Mouse (Mus musculus): ENCODE results near the gene Ung.

Gene Ung

GRCm38 (mm10) chr5:114131521-114131840 lies 1.3 kb downstream of the Ung start:
- peak in 1 of 2 experiments; percentile 42 for DNase-seq

DNA sequence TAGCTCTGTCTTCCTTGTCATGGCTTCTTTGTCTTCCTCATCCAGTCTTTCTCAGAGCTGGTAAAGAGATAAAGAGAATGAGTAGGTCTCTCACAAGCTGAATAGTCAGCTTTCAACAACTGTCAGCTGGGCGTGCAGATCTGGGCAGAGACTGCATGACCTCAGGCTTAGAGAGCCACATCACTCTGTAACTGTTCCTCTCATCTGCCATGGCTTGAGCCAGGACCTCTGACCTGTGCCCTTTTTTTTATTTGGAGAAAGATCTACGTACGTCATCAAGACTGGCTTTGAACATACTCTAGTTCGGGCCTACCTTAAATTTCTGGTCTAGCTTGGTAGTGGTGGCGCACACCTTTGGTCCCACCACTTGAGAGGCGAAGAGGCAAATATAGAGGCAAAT lies 2.7 kb downstream of the Ung start:
- no peak for DNase-seq

DNA sequence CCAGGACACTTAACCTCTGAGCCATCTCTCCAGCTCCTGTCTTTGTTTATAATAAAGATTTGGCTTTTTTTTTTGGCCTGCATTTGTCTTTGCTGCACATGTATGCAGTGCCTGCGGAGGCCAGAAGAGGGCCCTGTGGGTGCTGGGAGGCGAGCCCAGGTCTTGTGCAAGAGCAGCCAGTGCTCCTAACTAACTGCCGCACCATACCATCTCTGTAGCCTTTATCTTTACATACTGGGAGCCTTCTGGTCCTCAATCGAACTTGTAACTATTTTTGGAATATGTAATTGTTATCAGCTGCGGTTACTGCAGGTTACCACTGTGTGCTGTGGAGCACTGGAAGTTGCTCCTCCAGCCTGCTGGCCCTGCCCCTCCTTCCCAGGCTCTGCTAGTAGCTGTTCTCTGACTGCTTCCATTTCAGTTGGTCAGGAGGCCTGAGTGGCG lies 3.9 kb downstream of the Ung start:
- DNase-seq, result no peak

- no peak for DNase-seq
These were observed 5.3 kb downstream of the Ung start for GRCm38 (mm10) chr5:114135516-114135915.

DNA sequence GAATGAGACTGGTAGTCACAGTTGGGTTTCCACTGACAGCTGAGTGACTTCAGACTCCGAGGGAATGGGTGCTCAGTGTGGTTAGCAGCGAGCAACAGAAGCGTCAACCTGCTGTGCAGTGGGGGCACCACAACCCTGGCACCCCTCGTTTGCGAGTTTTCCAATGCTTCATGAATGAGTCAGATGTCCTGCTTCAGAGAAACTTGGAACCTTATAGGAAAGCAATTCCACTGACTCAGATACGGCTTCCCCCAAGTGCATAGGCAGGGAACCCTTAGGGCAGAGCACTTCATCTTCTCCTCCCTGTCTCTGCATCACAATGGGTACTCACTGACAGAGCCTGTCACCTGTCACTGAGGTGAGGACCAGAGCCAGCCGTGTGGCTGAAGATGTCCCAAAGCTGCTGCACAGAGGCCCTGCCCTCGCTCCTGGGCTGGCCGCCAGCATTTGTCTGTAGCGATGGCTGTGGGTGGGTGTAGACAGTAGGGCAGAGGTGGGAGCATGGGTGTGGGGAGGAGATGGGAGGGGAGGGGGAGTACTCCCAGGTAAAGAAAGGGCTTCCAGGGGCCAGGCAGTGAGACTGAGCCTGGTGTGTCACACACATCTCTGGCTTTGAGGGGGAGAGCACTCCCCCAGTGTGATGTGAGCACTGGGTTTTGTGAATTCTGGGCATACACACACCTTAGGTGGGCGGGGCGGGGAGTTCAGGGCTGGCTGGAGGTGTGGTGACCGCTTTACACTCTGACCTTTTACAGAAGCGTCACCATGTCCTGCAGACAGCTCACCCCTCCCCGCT lies 7.5 kb downstream of the Ung start:
- no peak for DNase-seq

DNA sequence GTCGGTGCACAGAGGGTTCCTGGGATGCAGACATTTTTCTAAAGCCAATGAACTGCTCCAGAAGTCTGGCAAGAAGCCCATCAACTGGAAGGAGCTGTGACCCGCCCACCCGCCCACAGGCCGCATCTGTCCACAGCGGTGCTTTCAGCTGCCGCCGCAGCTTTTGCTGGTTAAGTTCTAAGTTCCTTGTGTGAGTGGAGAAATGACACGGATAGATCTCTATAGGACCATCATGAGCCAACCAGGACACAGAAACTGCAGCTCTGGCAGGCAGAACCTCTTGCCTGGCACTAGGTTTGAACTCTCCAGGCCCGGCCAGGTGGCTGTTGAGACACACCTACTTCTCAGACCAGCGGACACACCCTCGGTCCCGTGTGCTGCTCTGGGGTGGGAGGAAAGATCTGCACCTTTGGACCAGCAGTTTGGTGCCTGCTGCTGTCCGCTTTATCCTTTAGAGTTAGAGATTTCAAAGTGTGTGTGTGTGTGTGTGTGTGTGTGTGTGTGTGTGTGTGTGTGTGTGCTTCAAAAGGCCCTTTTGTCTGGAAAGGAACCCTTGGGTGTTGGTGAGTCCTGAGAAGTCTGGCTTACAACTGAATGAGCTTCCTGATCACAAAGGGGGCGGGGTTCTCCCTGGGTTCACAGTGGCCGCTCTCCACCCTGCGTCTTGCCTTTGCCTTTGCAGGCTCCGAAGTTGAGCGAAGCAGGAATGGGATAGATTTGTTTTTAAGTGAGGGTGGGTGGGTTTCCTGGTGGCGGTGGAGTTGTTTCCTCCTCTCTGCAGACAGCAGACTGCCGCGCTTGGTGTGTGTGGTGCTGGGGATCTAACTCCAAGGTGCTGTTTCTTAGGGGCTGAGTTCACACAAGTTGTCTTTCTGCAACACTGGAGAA lies 8.3 kb downstream of the Ung start:
- DNase-seq, result no peak

DNA sequence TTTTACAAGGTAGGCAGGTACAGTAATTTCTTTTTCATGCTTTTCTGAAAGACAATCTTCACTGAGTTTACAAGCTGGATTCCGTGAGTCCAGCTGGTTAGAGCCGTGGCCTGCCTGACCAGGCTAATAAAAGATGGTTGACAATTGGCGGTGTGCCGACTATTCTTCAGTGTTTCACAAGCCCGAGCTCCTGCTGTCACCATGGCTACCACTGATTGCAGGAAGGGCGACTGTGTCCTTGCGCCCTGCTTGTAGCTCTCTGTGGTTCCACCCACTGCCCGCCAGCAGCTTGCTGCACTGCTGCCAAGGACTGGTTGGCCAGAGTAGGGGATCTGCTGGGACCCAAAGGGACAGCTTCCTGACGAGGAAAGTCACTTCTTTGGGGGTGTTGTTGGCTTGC lies 9.0 kb downstream of the Ung start:
- no peak for DNase-seq

DNA sequence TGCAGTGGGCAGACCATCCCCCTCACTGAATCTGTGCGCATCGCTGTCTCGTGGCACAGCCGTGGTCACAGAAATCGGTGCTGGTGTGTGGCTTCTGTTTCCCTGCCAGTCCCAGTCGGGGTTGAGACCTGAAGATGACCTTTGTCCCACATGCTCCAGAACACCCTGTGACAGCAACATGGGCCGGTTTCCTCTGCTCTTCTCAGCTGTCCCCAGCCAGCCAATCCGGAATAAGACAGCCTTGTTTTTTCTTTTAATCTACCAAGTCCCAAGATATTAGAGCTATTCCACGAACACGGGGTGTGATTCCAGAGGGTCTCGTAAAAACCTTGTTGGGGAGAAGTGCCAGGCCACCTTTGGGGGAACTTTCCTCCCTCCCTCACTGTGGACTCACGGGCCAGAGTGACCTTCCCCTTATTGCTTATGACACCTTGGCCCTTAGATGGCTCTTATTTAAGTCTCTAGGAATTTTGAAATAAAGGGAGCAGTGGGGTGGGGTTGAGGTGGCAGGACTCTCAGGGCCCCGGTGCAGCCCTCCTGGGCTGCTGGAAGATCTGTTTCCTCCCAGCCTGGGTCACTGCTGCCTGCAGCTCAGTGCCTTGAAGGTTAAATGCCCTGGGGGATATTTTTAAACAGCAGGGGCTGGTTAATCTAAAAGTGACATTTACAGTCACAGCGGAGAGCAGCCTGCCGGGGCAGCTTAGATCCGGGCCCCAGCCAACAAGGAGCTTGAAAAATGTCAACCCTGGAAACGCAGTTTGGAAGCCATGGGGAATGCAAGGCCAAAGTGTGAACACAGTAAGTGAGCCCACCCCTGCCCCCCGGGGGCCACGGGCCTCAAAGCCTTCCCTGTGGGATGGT lies 16.1 kb downstream of the Ung start, which contains the start of gene Acacb:
Acacb (plus strand) TSS at position 508 of the 861 bp plus-strand sequence.
- DNase-seq, result no peak

GRCm38 (mm10) chr5:114147043-114147972 lies 17.1 kb downstream of the Ung start:
- DNase-seq, result no peak

DNA sequence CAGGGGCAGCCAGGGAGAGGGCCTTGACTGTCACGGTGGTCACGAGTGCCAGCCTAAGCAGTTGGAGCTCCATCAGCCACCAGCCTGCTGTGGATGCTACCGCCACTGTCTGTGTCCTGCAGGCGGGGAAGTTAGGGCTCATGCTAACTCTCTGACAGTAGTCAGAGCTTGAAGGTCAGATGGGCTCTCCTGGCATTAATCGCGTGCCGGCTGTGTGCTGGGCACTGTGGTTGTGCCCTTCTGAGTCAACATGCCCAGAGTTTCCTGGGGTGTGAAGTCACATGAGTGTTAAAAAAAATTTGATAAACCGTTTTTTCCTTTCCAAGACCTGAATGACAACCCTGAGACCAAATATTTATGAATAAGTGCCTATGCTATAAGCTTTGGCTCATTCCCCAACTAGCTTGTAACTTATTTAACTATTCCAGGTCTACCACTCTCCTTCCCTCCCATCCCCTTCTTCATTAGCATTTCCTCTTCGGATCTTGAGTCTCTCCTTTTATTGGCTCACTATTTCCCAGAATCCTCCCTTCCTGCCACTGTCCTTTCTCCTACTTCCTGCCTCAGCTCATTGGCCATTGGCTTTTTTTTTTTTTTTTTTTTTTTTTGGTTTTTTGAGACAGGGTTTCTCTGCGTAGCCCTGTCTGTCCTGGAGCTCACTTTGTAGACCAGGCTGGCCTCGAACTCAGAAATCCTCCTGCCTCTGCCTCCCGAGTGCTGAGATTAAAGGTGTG lies 22.3 kb downstream of the Ung start:
- DNase-seq, result no peak

- no peak for DNase-seq
These were observed 23.3 kb downstream of the Ung start for GRCm38 (mm10) chr5:114153490-114153889.

DNA sequence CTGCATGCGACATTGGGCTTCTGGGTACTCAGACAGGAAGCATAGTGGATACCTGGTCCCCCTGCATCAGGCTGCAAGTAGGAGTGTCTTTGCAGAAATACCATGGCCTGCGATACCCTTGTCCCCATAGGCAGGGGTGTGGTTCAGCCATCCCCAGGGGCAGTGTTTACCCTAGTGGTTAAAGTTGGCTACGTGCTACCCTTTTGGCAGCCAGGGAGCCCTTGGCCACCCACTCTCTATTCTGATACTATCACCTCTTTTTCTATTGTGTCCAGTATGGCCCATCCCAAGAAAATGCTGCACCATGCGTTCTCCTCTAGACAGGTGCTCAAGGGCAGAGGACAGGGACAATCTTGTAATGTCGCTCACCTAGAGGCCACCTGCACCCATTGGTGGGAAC lies 24.6 kb downstream of the Ung start:
- DNase-seq, result no peak

DNA sequence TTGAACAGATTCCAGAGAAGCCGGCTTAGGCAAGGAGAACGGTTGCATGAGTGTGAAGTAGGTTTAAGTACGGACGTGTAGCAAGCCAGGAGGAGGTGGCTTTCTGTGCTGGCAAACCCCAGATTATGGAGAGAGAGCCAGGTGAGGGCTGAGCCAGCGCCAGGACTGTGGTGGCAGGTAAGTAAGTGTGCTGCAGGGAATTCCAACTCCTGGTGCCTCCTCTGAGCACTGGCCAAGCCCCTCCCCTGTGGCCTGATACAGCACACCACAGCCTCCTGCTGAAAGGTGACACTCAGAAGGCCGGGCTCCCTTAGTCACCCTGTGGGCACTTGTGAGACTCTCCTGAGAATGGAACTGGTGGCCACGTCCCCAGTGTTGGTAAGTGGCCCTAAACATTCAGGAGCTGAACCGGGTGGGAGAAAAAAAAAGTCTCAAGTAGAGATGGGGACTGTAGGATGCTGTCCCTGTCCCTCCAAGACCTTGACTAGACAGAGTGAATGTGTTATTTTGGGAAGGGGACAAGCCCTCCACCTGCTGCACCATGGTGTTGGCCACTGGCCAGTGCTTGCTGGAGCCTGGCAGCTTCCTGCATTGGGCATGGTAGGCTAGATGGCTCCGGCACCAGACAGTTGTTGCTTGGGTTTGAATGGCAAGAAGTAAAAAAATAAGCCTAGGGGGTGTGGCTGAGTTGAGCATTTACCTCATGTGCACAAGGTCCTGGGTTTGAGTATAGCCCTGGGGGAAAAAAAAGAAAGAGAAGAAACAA lies 25.2 kb downstream of the Ung start:
- no peak for DNase-seq

DNA sequence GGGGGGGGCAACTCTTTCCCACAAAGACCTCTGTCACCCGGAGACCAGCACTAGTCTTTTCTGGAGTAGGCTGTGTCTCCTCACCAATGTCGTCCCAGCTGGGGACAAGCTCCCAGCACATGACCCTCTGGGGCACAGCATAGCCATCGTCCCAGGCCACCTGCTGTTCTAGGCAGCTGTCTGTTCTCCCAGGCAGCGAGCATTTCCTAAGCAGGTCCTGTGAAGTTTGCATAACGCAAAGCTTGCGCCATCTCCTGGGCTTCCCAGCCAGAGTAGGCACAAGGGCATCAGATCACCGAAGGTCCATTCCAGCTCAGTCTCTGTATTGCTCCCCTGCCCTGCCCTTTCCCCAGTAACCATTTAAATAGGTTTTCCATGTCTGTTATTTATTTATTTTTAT lies 27.1 kb downstream of the Ung start:
- no peak for DNase-seq

DNA sequence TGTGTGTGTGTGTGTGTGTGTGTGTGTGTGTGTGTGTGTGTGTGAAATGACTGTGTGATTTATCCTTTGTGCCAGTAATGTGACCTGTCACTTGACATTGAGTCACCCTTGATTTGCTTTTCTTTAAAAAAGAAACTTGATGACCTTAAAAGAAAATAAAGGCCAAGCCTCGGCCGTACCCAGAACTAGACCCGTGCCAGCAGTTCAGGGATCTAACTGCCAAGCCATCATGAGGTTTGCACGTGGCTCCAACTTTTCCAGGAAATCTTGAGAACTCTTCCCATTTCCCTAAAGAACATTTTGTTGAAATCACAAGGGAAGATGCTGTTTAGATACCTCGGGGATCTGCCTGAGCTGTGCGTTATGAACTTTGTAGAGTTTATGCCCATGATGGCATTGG lies 31.2 kb downstream of the Ung start:
- no peak for DNase-seq

- DNase-seq, result no peak
These were observed 32.1 kb downstream of the Ung start for GRCm38 (mm10) chr5:114162106-114162815.

DNA sequence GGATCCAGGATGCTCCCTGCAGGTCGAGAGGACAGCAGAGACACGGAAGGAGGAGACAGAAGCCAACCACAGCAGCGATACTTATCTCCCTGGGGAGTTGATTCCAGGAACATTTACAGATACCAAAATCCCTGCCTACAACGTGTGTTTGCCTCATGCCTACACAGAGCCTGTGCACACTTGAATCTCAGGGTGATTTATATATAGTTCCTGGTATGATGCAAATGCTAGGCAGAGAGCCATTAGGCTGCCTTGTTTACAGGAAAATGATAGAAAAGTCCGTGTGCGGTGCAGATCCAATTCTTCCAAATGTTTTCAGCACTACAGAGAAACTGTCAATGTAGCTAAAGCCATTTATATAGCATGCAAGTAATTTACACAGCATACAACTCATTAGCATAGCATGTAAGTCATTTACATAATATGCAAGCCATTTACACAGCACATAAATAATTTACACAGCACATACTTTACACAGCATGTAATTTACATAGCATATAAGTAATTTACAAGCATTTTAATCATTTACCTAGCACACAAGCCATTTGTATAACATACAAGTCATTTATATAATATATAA lies 33.0 kb downstream of the Ung start:
- no peak for DNase-seq

- DNase-seq, result no peak
These were observed 40.2 kb downstream of the Ung start for GRCm38 (mm10) chr5:114170345-114170744.

- DNase-seq, result no peak
These were observed 42.8 kb downstream of the Ung start for GRCm38 (mm10) chr5:114172936-114173335.
